Mouse (Mus musculus): ENCODE measurements at regions not wholly inside any gene's neighbourhood (a gene's known extent, or its start where the extent isn't known, plus 50 kb on each side); places are given as distances from the start of the nearest gene placed in this dataset.
A peak's percentile ranks its signal among the peaks of the same experiment; 100 is the strongest.

- no peak for TF ChIP-seq CTCF (IDR thresholded peaks at IDR 0.05; ENCODE audit: low read depth, low read length)
- TF ChIP-seq POLR2A (IDR thresholded peaks at IDR 0.05; ENCODE audit: extremely low read depth, insufficient read depth, low read length) = no peak
- no peak overlapping the region for H3K27ac ChIP-seq (replicated peaks; ENCODE audit: insufficient read depth, low read depth, low read length)
- DNase-seq (ENCODE audit: extremely low read depth, low read depth, low spot score) = no peak
- no peak overlapping the region for H3K4me3 ChIP-seq (ENCODE audit: insufficient read depth, low read depth, low read length)
- no peak overlapping the region for H3K9ac ChIP-seq (ENCODE audit: low read depth, low read length)
- H3K36me3 ChIP-seq (ENCODE audit: control insufficient read depth, insufficient read depth, low read length) = no peaks in the 10 kb centered on the region
- H3K79me2 ChIP-seq (ENCODE audit: control insufficient read depth, insufficient read depth, low read length) = no peaks in the 10 kb centered on the region
- H3K27me3 ChIP-seq (ENCODE audit: control insufficient read depth, insufficient read depth, low read length) = no peaks in the 10 kb centered on the region
- WGBS = 37% methylated on average over 1 of the region's 1 CpGs
- no peaks in the 10 kb centered on the region for H3K4me1 ChIP-seq (ENCODE audit: control insufficient read depth, insufficient read depth, low read length)
Observed at GRCm38 (mm10) chr8:51409123-51409522, 2102.4 kb upstream of the Aga start.

DNA sequence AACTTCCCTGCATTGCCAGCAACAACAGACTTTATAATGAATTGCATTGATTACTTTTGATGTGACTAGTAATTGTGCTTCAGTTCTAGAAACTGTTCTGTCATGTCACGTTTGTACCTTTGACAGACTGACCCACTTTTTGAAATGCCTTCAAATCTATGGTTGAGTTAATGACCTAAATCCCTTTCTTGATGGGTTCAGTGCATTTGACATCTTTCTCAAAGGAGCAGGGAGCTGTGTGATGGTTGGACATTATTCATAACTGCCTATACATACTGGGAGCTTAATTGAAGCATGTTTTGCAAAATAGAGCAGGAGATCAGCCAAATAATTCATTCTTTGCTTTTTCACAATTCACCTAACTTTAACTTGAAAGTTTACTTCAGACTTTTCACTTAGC lies 2083.1 kb upstream of the Aga start:
- TF ChIP-seq CTCF (IDR thresholded peaks at IDR 0.05; ENCODE audit: low read depth, low read length) (no peak), POLR2A (IDR thresholded peaks at IDR 0.05; ENCODE audit: extremely low read depth, insufficient read depth, low read length) (no peak)
- 47% methylated on average over 1 of the region's 1 CpGs for WGBS
- no peak overlapping the region for H3K27ac ChIP-seq (replicated peaks; ENCODE audit: insufficient read depth, low read depth, low read length)

GRCm38 (mm10) chr8:51428851-51429250 lies 2082.7 kb upstream of the Aga start:
- Histone ChIP-seq H3K9ac (ENCODE audit: low read depth, low read length) (no peak overlapping the region), H3K36me3 (ENCODE audit: control insufficient read depth, insufficient read depth, low read length) (no peaks in the 10 kb centered on the region), H3K4me3 (ENCODE audit: insufficient read depth, low read depth, low read length) (no peak overlapping the region), H3K79me2 (ENCODE audit: control insufficient read depth, insufficient read depth, low read length) (no peaks in the 10 kb centered on the region), H3K4me1 (ENCODE audit: control insufficient read depth, insufficient read depth, low read length) (no peaks in the 10 kb centered on the region), H3K27me3 (ENCODE audit: control insufficient read depth, insufficient read depth, low read length) (no peaks in the 10 kb centered on the region), H3K27ac (replicated peaks; ENCODE audit: insufficient read depth, low read depth, low read length) (no peak overlapping the region)
- DNase-seq (ENCODE audit: extremely low read depth, low read depth, low spot score) = no peak
- 80% methylated on average over 3 of the region's 3 CpGs for WGBS
- TF ChIP-seq CTCF (IDR thresholded peaks at IDR 0.05; ENCODE audit: low read depth, low read length) = no peak
- no peak for TF ChIP-seq POLR2A (IDR thresholded peaks at IDR 0.05; ENCODE audit: extremely low read depth, insufficient read depth, low read length)

More for the DNA sequence above, 2083.1 kb upstream of the Aga start:
- Histone ChIP-seq H3K36me3 (ENCODE audit: control insufficient read depth, insufficient read depth, low read length) (no peaks in the 10 kb centered on the region), H3K79me2 (ENCODE audit: control insufficient read depth, insufficient read depth, low read length) (no peaks in the 10 kb centered on the region), H3K4me3 (ENCODE audit: insufficient read depth, low read depth, low read length) (no peak overlapping the region), H3K9ac (ENCODE audit: low read depth, low read length) (no peak overlapping the region), H3K27me3 (ENCODE audit: control insufficient read depth, insufficient read depth, low read length) (no peaks in the 10 kb centered on the region), H3K4me1 (ENCODE audit: control insufficient read depth, insufficient read depth, low read length) (no peaks in the 10 kb centered on the region)
- DNase-seq (ENCODE audit: extremely low read depth, low read depth, low spot score) = no peak

GRCm38 (mm10) chr8:51447636-51448035 lies 2063.9 kb upstream of the Aga start:
- H3K27me3 ChIP-seq (ENCODE audit: control insufficient read depth, insufficient read depth, low read length) = no peaks in the 10 kb centered on the region
- H3K36me3 ChIP-seq (ENCODE audit: control insufficient read depth, insufficient read depth, low read length) = no peaks in the 10 kb centered on the region
- H3K27ac ChIP-seq (replicated peaks; ENCODE audit: insufficient read depth, low read depth, low read length) = no peak overlapping the region
- peak; percentile 0 for DNase-seq (ENCODE audit: extremely low read depth, low read depth, low spot score)
- H3K9ac ChIP-seq (ENCODE audit: low read depth, low read length) = no peak overlapping the region
- 69% methylated on average over 5 of the region's 5 CpGs for WGBS
- no peak overlapping the region for H3K4me3 ChIP-seq (ENCODE audit: insufficient read depth, low read depth, low read length)
- TF ChIP-seq CTCF (IDR thresholded peaks at IDR 0.05; ENCODE audit: low read depth, low read length) (no peak), POLR2A (IDR thresholded peaks at IDR 0.05; ENCODE audit: extremely low read depth, insufficient read depth, low read length) (no peak)
- H3K79me2 ChIP-seq (ENCODE audit: control insufficient read depth, insufficient read depth, low read length) = no peaks in the 10 kb centered on the region
- no peaks in the 10 kb centered on the region for H3K4me1 ChIP-seq (ENCODE audit: control insufficient read depth, insufficient read depth, low read length)

DNA sequence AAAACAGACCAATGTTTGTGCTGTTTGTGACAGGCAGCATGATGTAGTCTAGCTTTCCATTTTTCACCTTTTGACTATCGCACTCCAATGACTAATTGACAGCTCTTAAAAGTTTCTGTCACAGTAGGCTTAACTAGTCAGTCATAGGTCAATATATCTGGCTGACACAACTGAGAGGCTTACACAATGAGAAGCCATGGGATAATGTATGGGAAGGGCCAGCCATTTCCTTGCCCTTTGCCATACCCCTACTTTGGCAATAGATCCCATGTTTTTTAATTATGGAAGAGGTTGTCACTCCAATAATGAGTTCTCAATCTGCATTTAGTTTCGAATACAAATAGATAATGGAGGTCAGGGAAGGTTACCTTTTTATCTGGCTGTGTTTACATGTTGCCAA lies 2062.9 kb upstream of the Aga start:
- H3K79me2 ChIP-seq (ENCODE audit: control insufficient read depth, insufficient read depth, low read length) = no peaks in the 10 kb centered on the region
- H3K27me3 ChIP-seq (ENCODE audit: control insufficient read depth, insufficient read depth, low read length) = no peaks in the 10 kb centered on the region
- no peak overlapping the region for H3K4me3 ChIP-seq (ENCODE audit: insufficient read depth, low read depth, low read length)
- no peaks in the 10 kb centered on the region for H3K36me3 ChIP-seq (ENCODE audit: control insufficient read depth, insufficient read depth, low read length)
- H3K27ac ChIP-seq (replicated peaks; ENCODE audit: insufficient read depth, low read depth, low read length) = no peak overlapping the region
- TF ChIP-seq POLR2A (IDR thresholded peaks at IDR 0.05; ENCODE audit: extremely low read depth, insufficient read depth, low read length) = no peak
- TF ChIP-seq CTCF (IDR thresholded peaks at IDR 0.05; ENCODE audit: low read depth, low read length) = no peak
- no peaks in the 10 kb centered on the region for H3K4me1 ChIP-seq (ENCODE audit: control insufficient read depth, insufficient read depth, low read length)
- 61% methylated on average over 2 of the region's 2 CpGs for WGBS
- no peak for DNase-seq (ENCODE audit: extremely low read depth, low read depth, low spot score)
- H3K9ac ChIP-seq (ENCODE audit: low read depth, low read length) = no peak overlapping the region

DNA sequence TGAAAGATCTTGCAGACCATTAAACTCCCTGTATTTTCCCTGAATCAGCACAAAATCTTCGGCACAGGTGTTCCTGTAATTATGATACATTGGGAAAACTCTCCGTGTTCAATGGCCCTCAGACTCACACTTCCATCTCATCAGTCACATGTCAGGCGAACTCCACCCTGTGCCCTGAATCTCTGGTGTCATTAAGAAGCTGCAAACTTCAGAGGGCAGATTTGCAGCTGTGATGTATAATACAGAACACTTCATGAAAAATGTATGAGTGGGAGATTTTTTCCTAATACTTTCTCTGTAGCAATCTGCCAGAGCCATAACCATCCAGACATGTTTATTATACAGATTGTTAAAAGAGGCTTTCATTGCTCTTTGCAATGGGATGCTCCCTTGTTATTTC lies 2032.1 kb upstream of the Aga start:
- no peaks in the 10 kb centered on the region for H3K4me1 ChIP-seq (ENCODE audit: control insufficient read depth, insufficient read depth, low read length)
- no peak overlapping the region for H3K27ac ChIP-seq (replicated peaks; ENCODE audit: insufficient read depth, low read depth, low read length)
- no peaks in the 10 kb centered on the region for H3K36me3 ChIP-seq (ENCODE audit: control insufficient read depth, insufficient read depth, low read length)
- no peak overlapping the region for H3K4me3 ChIP-seq (ENCODE audit: insufficient read depth, low read depth, low read length)
- no peaks in the 10 kb centered on the region for H3K27me3 ChIP-seq (ENCODE audit: control insufficient read depth, insufficient read depth, low read length)
- no peak for DNase-seq (ENCODE audit: extremely low read depth, low read depth, low spot score)
- no peaks in the 10 kb centered on the region for H3K79me2 ChIP-seq (ENCODE audit: control insufficient read depth, insufficient read depth, low read length)
- TF ChIP-seq POLR2A (IDR thresholded peaks at IDR 0.05; ENCODE audit: extremely low read depth, insufficient read depth, low read length) (no peak), CTCF (IDR thresholded peaks at IDR 0.05; ENCODE audit: low read depth, low read length) (no peak)
- 60% methylated on average over 3 of the region's 3 CpGs for WGBS
- H3K9ac ChIP-seq (ENCODE audit: low read depth, low read length) = no peak overlapping the region

Data from liver, adult 2 months (tissue).